Mouse (Mus musculus) hindbrain, embryonic 14.5 days (tissue): Measurements from ENCODE around the gene Clpx. TPM values are rescaled to one million over a fixed set of nuclear protein-coding genes. Genes with fewer than 3 reads are reported as not detected.

Experiments
- ATAC-seq: fragments of 200-750 bp; cut with Nextera tagmentation; 2 replicates; pipeline ENCODE4 v1.8.0; 2017; ENCODE audit warnings: moderate number of reproducible peaks, mild to moderate bottlenecking, moderate TSS enrichment, moderate library complexity; ENCODE audit not compliant: low FRiP score
- DNase-seq: peaks from one replicate; pipeline ENCODE4 v3.0.0-alpha.2; 2015; ENCODE audit warnings: low spot score
- H3K27ac ChIP-seq: fragments of 300-500 bp; sonication (generic); 2 replicates; pipeline ENCODE4 v1.5.1; 2014; ENCODE audit warnings: mild to moderate bottlenecking, moderate library complexity
- H3K27me3 ChIP-seq: fragments of 300-500 bp; sonication (generic); 2 replicates; pipeline ENCODE4 v1.6.1; 2014; ENCODE audit warnings: mild to moderate bottlenecking, low read length, mixed read lengths; ENCODE audit not compliant: control insufficient read depth, insufficient read depth
- H3K36me3 ChIP-seq: fragments of 300-500 bp; sonication (generic); replicated peaks from 2 replicates; pipeline ENCODE4 v1.6.1; 2014; ENCODE audit not compliant: control insufficient read depth, insufficient read depth
- H3K4me1 ChIP-seq: fragments of 300-500 bp; sonication (generic); replicated peaks from 2 replicates; pipeline ENCODE4 v1.6.1; 2014; ENCODE audit warnings: antibody characterized with exemption, low read length, mixed read lengths; ENCODE audit not compliant: control insufficient read depth, insufficient read depth
- H3K4me2 ChIP-seq: fragments of 300-500 bp; sonication (generic); replicated peaks from 2 replicates; pipeline ENCODE4 v1.6.1; 2014; ENCODE audit warnings: mild to moderate bottlenecking, moderate library complexity
- H3K4me3 ChIP-seq: fragments of 300-500 bp; sonication (generic); replicated peaks from 2 replicates; pipeline ENCODE4 v1.5.1; 2014; ENCODE audit warnings: mild to moderate bottlenecking, low read length
- H3K9ac ChIP-seq: fragments of 300-500 bp; sonication (generic); 2 replicates; pipeline ENCODE4 v1.6.1; 2014
- H3K9me3 ChIP-seq: fragments of 300-500 bp; sonication (generic); 2 replicates; pipeline ENCODE4 v1.6.1; 2016; ENCODE audit warnings: low read length; ENCODE audit not compliant: control insufficient read depth
- WGBS: fragments of 180-500 bp; shearing (Covaris S2); extraction: QIAGEN DNeasy Blood & Tissue Kit; methylation state at CpG from one replicate; pipeline ENCODE4 v1.1.7; 2014; 5-methylcytosine and 5-hydroxymethylcytosine counted together
- polyA plus RNA-seq: library from polyadenylated mRNA; unstranded; fragments of >200 nt; fragmentation: Nextera tagmentation; extraction: Ambion mirVana; gene quantifications from 2 replicates; pipeline ENCODE4 v1.2.1, GENCODE M21; 2014

Clpx gene
- polyA plus RNA-seq, 1 experiment from 2014 or later: 43.7 TPM

DNA sequence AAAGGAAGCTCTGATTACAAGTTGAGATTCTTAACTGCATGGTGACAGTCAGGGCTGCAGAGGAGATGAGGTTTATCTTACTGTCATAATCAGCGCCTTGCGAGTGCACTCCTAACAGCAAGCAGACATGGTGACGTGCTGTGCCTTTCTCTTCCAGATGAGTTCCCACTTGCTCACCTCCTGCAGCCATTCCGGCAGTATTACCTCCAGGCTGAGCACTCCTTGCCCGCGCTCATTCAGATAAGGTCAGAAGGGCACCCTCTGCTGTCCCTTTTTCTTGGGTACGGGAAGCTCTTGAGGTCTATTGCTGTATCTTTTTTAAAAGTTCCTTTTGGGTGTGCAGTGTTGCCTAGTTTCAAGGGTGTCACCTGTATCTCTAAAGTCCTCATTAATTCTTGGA is 62.5 kb downstream of the Clpx start:
- Histone ChIP-seq H3K4me3 (no peak overlapping the region), H3K9ac (no peak overlapping the region), H3K27me3 (no peaks in the 10 kb centered on the region), H3K27ac (no peak overlapping the region), H3K36me3 (peaks cover 67% of the 10 kb centered on the region), H3K9me3 (no peaks in the 10 kb centered on the region), H3K4me2 (no peak overlapping the region), H3K4me1 (no peaks in the 10 kb centered on the region)
- ATAC-seq (no peak), DNase-seq (no peak)
- 86% methylated on average over 7 of the region's 7 CpGs for WGBS

- Histone ChIP-seq H3K4me3 (no peak overlapping the region), H3K36me3 (peaks cover 71% of the 10 kb centered on the region), H3K27ac (no peak overlapping the region), H3K27me3 (no peaks in the 10 kb centered on the region), H3K9ac (no peak overlapping the region), H3K4me2 (no peak overlapping the region), H3K9me3 (no peaks in the 10 kb centered on the region), H3K4me1 (no peaks in the 10 kb centered on the region)
- ATAC-seq (no peak), DNase-seq (no peak)
- WGBS: 94% methylated on average over 2 of the region's 2 CpGs
These were observed 62.9 kb downstream of the Clpx start for GRCm38 (mm10) chr9:65356971-65357370.

DNA sequence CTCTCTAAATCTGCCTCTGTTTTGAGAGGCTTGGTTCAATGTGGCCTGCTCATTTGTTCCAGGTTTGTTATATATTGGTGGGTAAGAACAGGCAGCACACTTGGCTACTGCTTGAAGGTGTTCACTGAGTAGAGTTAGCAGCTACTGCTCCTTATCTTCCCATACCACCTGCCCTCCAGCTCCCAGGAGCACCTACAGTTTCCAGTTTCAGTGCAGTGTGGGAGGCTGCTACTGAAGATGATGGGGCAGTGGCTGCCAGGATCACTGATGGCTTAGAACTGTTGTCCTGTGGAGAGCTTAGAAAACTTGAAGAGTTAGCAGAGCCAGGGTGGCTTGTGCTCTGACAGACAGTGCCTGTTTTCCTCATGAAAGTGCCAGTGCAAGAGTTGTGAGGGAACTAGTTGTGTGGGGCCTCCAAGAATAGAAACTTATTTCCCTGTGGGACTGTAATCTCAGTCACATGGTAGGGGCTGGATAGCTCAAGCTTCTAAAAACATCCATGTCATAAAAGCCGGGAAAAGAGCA is 65.0 kb downstream of the Clpx start:
- Histone ChIP-seq H3K27me3 (no peaks in the 10 kb centered on the region), H3K9ac (no peak overlapping the region), H3K4me3 (no peak overlapping the region), H3K4me2 (no peak overlapping the region), H3K4me1 (no peaks in the 10 kb centered on the region), H3K36me3 (peaks cover 82% of the 10 kb centered on the region), H3K27ac (no peak overlapping the region), H3K9me3 (no peaks in the 10 kb centered on the region)
- 94% methylated on average over 1 of the region's 1 CpGs for WGBS
- ATAC-seq: no peak
- DNase-seq: no peak

GRCm38 (mm10) chr9:65360641-65361448 is 66.8 kb downstream of the Clpx start, which contains the start of gene Ubap1l:
Gene Ubap1l, plus strand, starts transcription at chr9:65361041.
- no peaks in the 10 kb centered on the region for H3K4me1 ChIP-seq
- H3K9ac ChIP-seq: no peak within 1 kb of the TSS
- H3K27me3 ChIP-seq: no peaks in the 10 kb centered on the region
- H3K36me3 ChIP-seq: peaks cover 85% of the 10 kb centered on the region
- no peak within 1 kb of the TSS for H3K4me2 ChIP-seq
- H3K4me3 ChIP-seq: no peak within 1 kb of the TSS
- no peak within 1 kb of the TSS for H3K27ac ChIP-seq
- ATAC-seq (no peak), DNase-seq (no peak)
- WGBS: 91% methylated on average over 16 of the region's 16 CpGs
- H3K9me3 ChIP-seq: no peaks in the 10 kb centered on the region

DNA sequence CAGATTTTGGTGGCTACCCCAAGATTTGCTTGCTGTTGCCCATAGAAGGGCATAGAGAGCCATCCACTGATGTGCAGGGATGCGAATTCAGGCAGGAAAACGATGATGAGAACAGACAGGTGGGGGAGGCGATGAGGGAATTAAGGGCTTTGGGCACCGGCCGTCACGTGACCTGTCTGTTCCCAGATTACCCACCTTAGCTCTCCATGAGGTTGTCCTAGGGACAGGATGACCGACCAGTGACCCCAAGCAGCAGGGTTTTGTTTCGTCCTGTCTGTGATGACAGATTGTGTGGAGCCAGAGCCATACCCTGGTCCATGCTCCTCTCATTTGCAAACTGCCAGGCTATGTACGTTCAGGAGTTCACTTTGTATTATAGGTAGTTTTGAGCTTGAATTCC is 69.6 kb downstream of the Clpx start:
- H3K27ac ChIP-seq: no peak overlapping the region
- DNase-seq (no peak), ATAC-seq (no peak)
- 74% methylated on average over 9 of the region's 9 CpGs for WGBS
- no peaks in the 10 kb centered on the region for H3K4me1 ChIP-seq
- no peak overlapping the region for H3K9ac ChIP-seq
- peaks cover 61% of the 10 kb centered on the region for H3K36me3 ChIP-seq
- H3K4me2 ChIP-seq: no peak overlapping the region
- no peaks in the 10 kb centered on the region for H3K9me3 ChIP-seq
- no peaks in the 10 kb centered on the region for H3K27me3 ChIP-seq
- no peak overlapping the region for H3K4me3 ChIP-seq

DNA sequence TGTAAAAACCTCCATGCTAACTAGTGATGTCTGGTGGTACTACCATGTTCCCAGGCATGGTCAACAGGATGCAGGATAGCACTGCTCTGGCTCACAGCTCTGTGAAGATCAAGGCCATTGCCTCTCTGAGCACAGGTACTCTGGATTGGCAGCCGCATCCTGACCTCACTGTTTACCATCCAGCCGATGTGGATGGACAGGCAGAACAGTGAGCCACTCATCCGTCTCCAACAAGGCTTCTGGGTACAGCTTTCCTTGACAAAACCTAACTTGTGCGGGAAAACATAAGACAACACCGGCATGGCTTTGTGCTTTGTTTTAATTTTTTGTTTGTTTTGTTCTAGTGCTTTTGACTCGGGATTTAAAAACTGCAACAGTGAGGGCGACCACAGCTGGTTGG is 71.7 kb downstream of the Clpx start:
- Histone ChIP-seq H3K9ac (no peak overlapping the region), H3K36me3 (peaks cover 46% of the 10 kb centered on the region), H3K4me1 (no peaks in the 10 kb centered on the region), H3K27me3 (no peaks in the 10 kb centered on the region), H3K9me3 (no peaks in the 10 kb centered on the region), H3K4me2 (no peak overlapping the region), H3K4me3 (no peak overlapping the region), H3K27ac (no peak overlapping the region)
- DNase-seq (no peak), ATAC-seq (no peak)
- WGBS: 94% methylated on average over 7 of the region's 7 CpGs

DNA sequence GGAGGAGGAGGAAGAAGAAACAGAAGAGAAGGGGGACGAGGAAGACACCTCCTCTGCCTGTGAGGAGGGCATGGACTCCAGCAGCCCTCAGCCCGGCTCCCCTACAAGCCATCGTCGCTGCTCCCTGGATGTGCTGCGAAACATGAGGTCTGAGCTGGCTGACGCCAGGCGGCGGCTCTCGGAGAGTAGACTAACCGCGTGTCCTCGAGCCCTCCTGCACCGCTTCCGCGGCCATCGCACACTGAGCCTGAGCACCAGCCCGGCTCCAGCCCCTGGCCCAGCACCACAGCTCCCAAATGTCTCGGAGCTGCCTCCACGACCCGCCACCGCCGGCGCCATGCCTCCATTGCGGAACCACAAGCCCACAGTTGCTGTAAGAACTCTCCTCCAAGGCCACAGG is 77.7 kb downstream of the Clpx start:
- Histone ChIP-seq H3K36me3 (peaks cover 31% of the 10 kb centered on the region), H3K27ac (no peak overlapping the region)
- 86% methylated on average over 24 of the region's 24 CpGs for WGBS

DNA sequence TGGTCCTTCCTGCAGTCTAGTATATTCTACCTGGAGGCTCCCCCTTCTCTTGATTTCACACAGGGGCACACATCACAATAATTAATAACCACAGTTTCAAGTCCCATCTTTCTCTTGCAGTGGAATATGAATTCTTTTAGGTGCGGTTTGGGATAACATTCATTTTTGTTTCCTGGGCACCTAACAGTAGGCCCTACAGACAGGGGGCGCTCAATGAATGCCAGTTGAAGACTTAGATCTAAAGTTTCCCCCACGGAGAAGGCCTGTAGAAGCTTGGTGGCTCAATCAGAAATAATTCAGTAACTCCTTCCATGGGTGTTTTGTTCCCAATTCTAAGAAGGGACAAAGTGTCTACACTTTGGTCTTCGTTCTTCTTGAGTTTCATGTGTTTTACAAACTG is 78.4 kb downstream of the Clpx start:
- H3K9me3 ChIP-seq: no peaks in the 10 kb centered on the region
- ATAC-seq: no peak
- H3K4me1 ChIP-seq: no peaks in the 10 kb centered on the region
- no peak overlapping the region for H3K4me2 ChIP-seq
- DNase-seq: no peak
- no peak overlapping the region for H3K9ac ChIP-seq
- H3K36me3 ChIP-seq: peaks cover 37% of the 10 kb centered on the region
- WGBS: 76% methylated on average over 4 of the region's 4 CpGs
- H3K27me3 ChIP-seq: no peaks in the 10 kb centered on the region
- H3K4me3 ChIP-seq: no peak overlapping the region
- H3K27ac ChIP-seq: no peak overlapping the region

More for the DNA sequence above, 77.7 kb downstream of the Clpx start:
- Histone ChIP-seq H3K4me1 (no peaks in the 10 kb centered on the region), H3K9me3 (no peaks in the 10 kb centered on the region), H3K4me3 (no peak overlapping the region), H3K9ac (no peak overlapping the region), H3K4me2 (no peak overlapping the region), H3K27me3 (no peaks in the 10 kb centered on the region)
- ATAC-seq (no peak), DNase-seq (no peak)

- WGBS: 87% methylated on average over 5 of the region's 5 CpGs
- H3K36me3 ChIP-seq: peaks cover 39% of the 10 kb centered on the region
- no peaks in the 10 kb centered on the region for H3K27me3 ChIP-seq
- H3K4me3 ChIP-seq: no peak overlapping the region
- DNase-seq (no peak), ATAC-seq (no peak)
- no peaks in the 10 kb centered on the region for H3K9me3 ChIP-seq
- H3K9ac ChIP-seq: no peak overlapping the region
- no peak overlapping the region for H3K4me2 ChIP-seq
- H3K27ac ChIP-seq: no peak overlapping the region
- H3K4me1 ChIP-seq: no peaks in the 10 kb centered on the region
These were observed 80.6 kb downstream of the Clpx start for GRCm38 (mm10) chr9:65374468-65375162.
